Mouse (Mus musculus) lung, postnatal 0 days (tissue): ENCODE measurements at regions not wholly inside any gene's neighbourhood (a gene's known extent, or its start where the extent isn't known, plus 50 kb on each side); places are given as distances from the start of the nearest gene placed in this dataset.
A peak's percentile ranks its signal among the peaks of the same experiment; 100 is the strongest.

ENCODE experiments used
- ATAC-seq: fragments of 200-750 bp; cut with Nextera tagmentation; 2 replicates; pipeline ENCODE4 v1.8.0; 2017; ENCODE audit warnings: moderate library complexity
- DNase-seq: peaks from one replicate; pipeline ENCODE4 v3.0.0-alpha.2; 2016; ENCODE audit warnings: low spot score
- H3K27ac ChIP-seq: fragments of 300-500 bp; sonication (generic); 2 replicates; pipeline ENCODE4 v1.5.1; 2014; ENCODE audit warnings: antibody characterized with exemption, mild to moderate bottlenecking, low read length, mixed read lengths
- H3K27me3 ChIP-seq: fragments of 300-500 bp; sonication (generic); replicated peaks from 2 replicates; pipeline ENCODE4 v1.6.1; 2014; ENCODE audit warnings: low read length, mixed read lengths; ENCODE audit not compliant: insufficient read depth
- H3K36me3 ChIP-seq: fragments of 300-500 bp; sonication (generic); 2 replicates; pipeline ENCODE4 v1.6.1; 2014; ENCODE audit warnings: low read length, mixed read lengths; ENCODE audit not compliant: insufficient read depth
- H3K4me1 ChIP-seq: fragments of 300-500 bp; sonication (generic); 2 replicates; pipeline ENCODE4 v1.6.1; 2014; ENCODE audit warnings: antibody characterized with exemption, low read depth, low read length, mixed read lengths; ENCODE audit not compliant: insufficient read depth
- H3K4me2 ChIP-seq: fragments of 300-500 bp; sonication (generic); replicated peaks from 2 replicates; pipeline ENCODE4 v1.6.1; 2014; ENCODE audit warnings: low read depth, mild to moderate bottlenecking, low read length, moderate library complexity, mixed read lengths
- H3K4me3 ChIP-seq: fragments of 300-500 bp; sonication (generic); 2 replicates; pipeline ENCODE4 v1.5.1; 2014; ENCODE audit warnings: low read depth, low read length
- H3K9ac ChIP-seq: fragments of 300-500 bp; sonication (generic); replicated peaks from 2 replicates; pipeline ENCODE4 v1.6.1; 2014; ENCODE audit warnings: low read depth, mild to moderate bottlenecking
- H3K9me3 ChIP-seq: fragments of 300-500 bp; sonication (generic); 2 replicates; pipeline ENCODE4 v1.6.1; 2016; ENCODE audit warnings: low read length, mixed read lengths
- CTCF ChIP-seq: IDR thresholded peaks from 2 replicates; pipeline ENCODE4 v1.5.1; 2016; ENCODE audit warnings: antibody characterized with exemption, mild to moderate bottlenecking
- EP300 ChIP-seq: IDR thresholded peaks from 2 replicates; pipeline ENCODE4 v1.6.1; 2016; ENCODE audit warnings: antibody characterized with exemption, mild to moderate bottlenecking, control low read depth
- WGBS: fragments of 180-500 bp; shearing (Covaris S2); extraction: QIAGEN DNeasy Blood & Tissue Kit; methylation state at CpG from one replicate; pipeline ENCODE4 v1.1.7; 2014; 5-methylcytosine and 5-hydroxymethylcytosine counted together

- Histone ChIP-seq H3K4me2 (no peak overlapping the region), H3K4me3 (no peak overlapping the region), H3K9me3 (no peaks in the 10 kb centered on the region), H3K9ac (no peak overlapping the region), H3K27me3 (no peaks in the 10 kb centered on the region), H3K27ac (no peak overlapping the region), H3K4me1 (no peaks in the 10 kb centered on the region), H3K36me3 (no peaks in the 10 kb centered on the region)
- WGBS, result 48% methylated on average over 14 of the region's 14 CpGs
- ATAC-seq (peak; percentile 90), DNase-seq (peak; percentile 62)
- no peak for TF ChIP-seq CTCF
- peak; percentile 37; the same call in 1 of the 2 replicates for TF ChIP-seq EP300
These were observed 134.9 kb upstream of the Top1 start for GRCm38 (mm10) chr2:160510635-160511421.

DNA sequence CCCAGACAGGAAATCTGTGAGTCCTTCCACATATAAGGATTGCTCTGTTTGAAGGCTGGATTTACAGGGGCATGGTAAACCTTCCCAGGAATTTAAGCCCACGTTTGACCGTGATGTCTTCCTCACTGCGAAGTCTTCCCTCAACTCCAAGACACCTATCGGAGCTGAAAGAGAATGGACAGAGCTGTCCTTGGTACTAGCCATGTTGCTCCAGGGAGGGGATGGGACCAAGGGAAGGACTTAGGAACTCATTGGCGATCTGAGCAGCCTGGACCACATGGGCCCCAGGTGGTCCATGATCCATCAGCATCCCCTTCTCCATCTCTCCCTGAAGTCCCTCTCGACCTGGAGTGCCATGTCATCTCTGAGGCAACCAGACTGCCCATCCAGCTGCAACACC is 130.1 kb upstream of the Top1 start:
- H3K4me3 ChIP-seq, result no peak overlapping the region
- H3K36me3 ChIP-seq, result no peaks in the 10 kb centered on the region
- WGBS, result 45% methylated on average over 6 of the region's 6 CpGs
- H3K27ac ChIP-seq, result no peak overlapping the region
- H3K27me3 ChIP-seq, result no peaks in the 10 kb centered on the region
- ATAC-seq (no peak), DNase-seq (no peak)
- TF ChIP-seq CTCF, result no peak
- TF ChIP-seq EP300, result no peak
- no peaks in the 10 kb centered on the region for H3K9me3 ChIP-seq
- H3K9ac ChIP-seq, result no peak overlapping the region
- no peaks in the 10 kb centered on the region for H3K4me1 ChIP-seq
- H3K4me2 ChIP-seq, result no peak overlapping the region

GRCm38 (mm10) chr2:160516526-160516925 is 129.2 kb upstream of the Top1 start:
- 29% methylated on average over 6 of the region's 6 CpGs for WGBS

DNA sequence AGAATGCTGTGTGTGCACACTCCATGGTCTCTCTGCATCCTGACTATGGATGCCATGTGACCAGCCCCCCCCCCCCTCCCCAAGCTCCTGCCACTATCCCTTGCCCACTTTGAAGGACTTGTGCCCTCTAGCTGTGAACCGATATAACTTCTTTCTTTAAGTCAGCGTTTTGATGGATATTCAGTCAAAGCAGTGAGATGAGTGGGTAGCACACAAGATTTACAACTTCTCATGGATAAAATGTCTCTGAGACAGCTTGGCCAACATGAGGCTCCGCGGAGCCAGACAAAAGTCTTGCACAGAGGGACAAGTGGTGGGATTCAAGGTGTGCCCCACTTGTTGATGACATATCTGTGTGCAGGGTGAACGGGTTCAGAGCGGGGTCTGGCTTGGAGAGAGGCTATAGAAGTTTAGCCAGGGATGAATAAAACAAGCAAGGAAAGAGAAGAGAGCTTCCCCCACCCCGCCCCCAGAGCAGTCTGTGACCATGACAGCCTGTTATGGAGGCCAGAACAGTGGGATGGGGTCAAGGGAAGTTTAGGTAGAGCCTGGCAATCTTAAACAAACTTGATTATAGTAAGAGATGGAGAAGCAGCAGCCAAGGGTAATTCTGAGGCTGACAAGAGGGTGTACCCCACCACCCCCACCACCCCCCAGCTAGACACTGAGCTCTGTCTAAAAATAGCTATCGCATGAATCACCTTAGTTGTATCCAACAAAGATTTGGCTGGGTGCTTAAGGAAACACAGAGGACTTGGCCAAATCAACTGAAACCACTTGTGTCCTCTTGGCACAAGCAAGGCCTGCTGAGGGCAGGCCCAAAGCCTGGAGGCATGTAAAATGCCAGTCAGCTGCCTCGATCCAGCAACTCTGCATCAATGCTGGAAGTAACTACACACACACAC is 120.1 kb upstream of the Top1 start:
- no peaks in the 10 kb centered on the region for H3K27me3 ChIP-seq
- ATAC-seq, result peak; percentile 21; the same call in 1 of the 2 replicates
- H3K36me3 ChIP-seq, result no peaks in the 10 kb centered on the region
- TF ChIP-seq CTCF (peak; percentile 26; the same call in 1 of the 2 replicates), EP300 (no peak)
- peak; percentile 44 for DNase-seq
- H3K27ac ChIP-seq, result no peak overlapping the region
- no peak overlapping the region for H3K4me2 ChIP-seq
- no peak overlapping the region for H3K4me3 ChIP-seq
- no peak overlapping the region for H3K9ac ChIP-seq
- H3K9me3 ChIP-seq, result no peaks in the 10 kb centered on the region
- no peaks in the 10 kb centered on the region for H3K4me1 ChIP-seq
- 57% methylated on average over 9 of the region's 9 CpGs for WGBS

More at GRCm38 (mm10) chr2:160516526-160516925, 129.2 kb upstream of the Top1 start:
- Histone ChIP-seq H3K27me3 (no peaks in the 10 kb centered on the region), H3K9ac (no peak overlapping the region), H3K27ac (no peak overlapping the region), H3K4me3 (no peak overlapping the region), H3K9me3 (no peaks in the 10 kb centered on the region), H3K36me3 (no peaks in the 10 kb centered on the region), H3K4me2 (no peak overlapping the region), H3K4me1 (no peaks in the 10 kb centered on the region)
- no peak for ATAC-seq
- DNase-seq, result no peak
- TF ChIP-seq EP300 (no peak), CTCF (no peak)

GRCm38 (mm10) chr2:160526377-160527125 is 119.1 kb upstream of the Top1 start:
- WGBS, result 42% methylated on average over 8 of the region's 8 CpGs
- Histone ChIP-seq H3K9ac (no peak overlapping the region), H3K27me3 (no peaks in the 10 kb centered on the region), H3K27ac (no peak overlapping the region), H3K36me3 (no peaks in the 10 kb centered on the region), H3K4me2 (no peak overlapping the region), H3K4me1 (no peaks in the 10 kb centered on the region), H3K4me3 (no peak overlapping the region), H3K9me3 (no peaks in the 10 kb centered on the region)
- no peak for TF ChIP-seq EP300
- no peak for TF ChIP-seq CTCF
- DNase-seq (no peak), ATAC-seq (no peak)

GRCm38 (mm10) chr2:160529306-160529705 is 116.4 kb upstream of the Top1 start:
- no peak for ATAC-seq
- WGBS, result 33% methylated on average over 7 of the region's 7 CpGs
- Histone ChIP-seq H3K27ac (no peak overlapping the region), H3K36me3 (no peaks in the 10 kb centered on the region), H3K4me3 (no peak overlapping the region), H3K4me2 (no peak overlapping the region), H3K4me1 (no peaks in the 10 kb centered on the region), H3K27me3 (no peaks in the 10 kb centered on the region), H3K9ac (no peak overlapping the region), H3K9me3 (no peaks in the 10 kb centered on the region)
- no peak for TF ChIP-seq EP300
- no peak for TF ChIP-seq CTCF
- no peak for DNase-seq
